Mouse (Mus musculus) ES-E14 (cell line): ENCODE results near the gene Tysnd1. TPM values are rescaled to one million over a fixed set of nuclear protein-coding genes. Genes with fewer than 3 reads are reported as not detected.

Experiments used
- DNase-seq: peaks from one replicate; pipeline ENCODE4 v3.0.0-alpha.2; 2013; ENCODE audit warnings: low read depth, low spot score
- H3K27ac ChIP-seq: 2 replicates; pipeline ENCODE4 v1.5.1; 2012; ENCODE audit warnings: low read depth, mild to moderate bottlenecking, low read length, moderate library complexity, mixed read lengths; ENCODE audit not compliant: poor library complexity, insufficient read depth, severe bottlenecking
- H3K36me3 ChIP-seq: 2 replicates; pipeline ENCODE4 v1.6.1; 2012; ENCODE audit warnings: mild to moderate bottlenecking, low read length, moderate library complexity, mixed read lengths; ENCODE audit not compliant: control insufficient read depth, poor library complexity, insufficient read depth, severe bottlenecking
- H3K4me1 ChIP-seq, 2 experiments: fragments of 150-350 bp in 1 of 2; sonication (generic) in 1 of 2; 2 replicates each; pipeline ENCODE4 v1.6.1; 2012; ENCODE audit warnings: low read length in 2 of 2, mild to moderate bottlenecking in 1 of 2, mixed read lengths in 1 of 2; ENCODE audit not compliant: control insufficient read depth in 2 of 2, insufficient read depth in 2 of 2, poor library complexity in 1 of 2
- H3K4me3 ChIP-seq, 2 experiments: fragments of 150-350 bp in 1 of 2; sonication (generic) in 1 of 2; 2 replicates each; pipeline ENCODE4 v1.5.1; 2012; ENCODE audit warnings: low read length in 2 of 2, low read depth in 1 of 2, mild to moderate bottlenecking in 1 of 2, mixed read lengths in 1 of 2; ENCODE audit not compliant: insufficient read depth in 1 of 2, poor library complexity in 1 of 2, severe bottlenecking in 1 of 2
- H3K9ac ChIP-seq: 2 replicates; pipeline ENCODE4 v1.6.1; 2012; ENCODE audit warnings: low read depth, mild to moderate bottlenecking, low read length, mixed read lengths; ENCODE audit not compliant: poor library complexity, insufficient read depth, severe bottlenecking
- H3K9me3 ChIP-seq: fragments of 150-350 bp; sonication (generic); 2 replicates; pipeline ENCODE4 v1.6.1; 2012; ENCODE audit warnings: low read depth, mild to moderate bottlenecking, low read length; ENCODE audit not compliant: control insufficient read depth, insufficient read depth
- CHD2 ChIP-seq: IDR thresholded peaks from 2 replicates; pipeline ENCODE4 v1.6.1; 2014; ENCODE audit warnings: mild to moderate bottlenecking, low read depth, low read length, inconsistent platforms
- HCFC1 ChIP-seq: IDR thresholded peaks from 2 replicates; pipeline ENCODE4 v1.6.1; 2012; ENCODE audit warnings: low read length, inconsistent platforms, borderline replicate concordance; ENCODE audit not compliant: insufficient read depth
- MAFK ChIP-seq: IDR thresholded peaks from 2 replicates; pipeline ENCODE4 v1.6.1; 2014; ENCODE audit warnings: mild to moderate bottlenecking, low read depth, low read length, inconsistent platforms; ENCODE audit not compliant: insufficient read depth
- ZC3H11A ChIP-seq: IDR thresholded peaks from 2 replicates; pipeline ENCODE4 v1.6.1; 2012; ENCODE audit warnings: low read depth, mild to moderate bottlenecking, inconsistent platforms, low read length, borderline replicate concordance
- ZNF384 ChIP-seq: IDR thresholded peaks from 2 replicates; pipeline ENCODE4 v1.6.1; 2012; ENCODE audit warnings: low read depth, low read length, inconsistent platforms
- in situ Hi-C, 2 experiments: fragments of 600-800 bp; cut with MboI; formaldehyde crosslinking; loops; one replicate each; pipeline ENCODE4 v1.15.1; 2025; ENCODE audit warnings: low sequenced_read_pairs in 2 of 2, inconsistent platforms in 1 of 2; ENCODE audit not compliant: unreplicated experiment in 2 of 2
- total RNA-seq: library from RNA; depleted of rRNA; stranded (reverse); fragments of 300-350 nt; gene quantifications from 2 replicates; pipeline ENCODE4 v1.2.3, GENCODE M21; 2012

Gene Tysnd1
- total RNA-seq, 1 experiment: 33.5 TPM

GRCm38 (mm10) chr10:61730171-61730570, 34.9 kb downstream of the Tysnd1 start:
- Histone ChIP-seq H3K36me3 (no peaks in the 10 kb centered on the region), H3K9ac (no peak overlapping the region), H3K4me1 (peaks cover 0 to 6% of the 10 kb centered on the region in 2 experiments; a peak in 1 of 4 replicates), H3K4me3 (no peak overlapping the region), H3K27ac (no peak overlapping the region), H3K9me3 (no peaks in the 10 kb centered on the region)
- TF ChIP-seq MAFK (no peak), HCFC1 (no peak), CHD2 (no peak), ZNF384 (no peak), ZC3H11A (no peak)
- DNase-seq: no peak
- in situ Hi-C loops: no loop called here

- H3K9me3 ChIP-seq: no peaks in the 10 kb centered on the region
- H3K4me3 ChIP-seq: no peak overlapping the region
- peaks cover 0 to 6% of the 10 kb centered on the region in 2 experiments; a peak in 1 of 4 replicates for H3K4me1 ChIP-seq
- no peak overlapping the region for H3K27ac ChIP-seq
- no peak for TF ChIP-seq ZNF384
- no peak for TF ChIP-seq MAFK
- no peak for TF ChIP-seq HCFC1
- no peak for TF ChIP-seq CHD2
- no peak for TF ChIP-seq ZC3H11A
- in situ Hi-C loops: no loop called here
- no peak overlapping the region for H3K9ac ChIP-seq
- peak; percentile 43 for DNase-seq
- H3K36me3 ChIP-seq: no peaks in the 10 kb centered on the region
Observed at GRCm38 (mm10) chr10:61734377-61734776, 39.1 kb downstream of the Tysnd1 start.

- TF ChIP-seq HCFC1: no peak
- no peak for TF ChIP-seq ZNF384
- no peak for TF ChIP-seq ZC3H11A
- TF ChIP-seq MAFK: no peak
- no peak for TF ChIP-seq CHD2
- no peak overlapping the region for H3K27ac ChIP-seq
- DNase-seq: no peak
- no peaks in the 10 kb centered on the region for H3K9me3 ChIP-seq
- H3K36me3 ChIP-seq: peaks cover 7% of the 10 kb centered on the region; the same call in 1 of the 2 replicates
- no peak overlapping the region for H3K4me3 ChIP-seq
- H3K4me1 ChIP-seq: peaks cover 0 to 6% of the 10 kb centered on the region in 2 experiments; a peak in 1 of 4 replicates
- H3K9ac ChIP-seq: no peak overlapping the region
- in situ Hi-C loops: no loop called here
Observed at GRCm38 (mm10) chr10:61736671-61737078, 41.4 kb downstream of the Tysnd1 start.

GRCm38 (mm10) chr10:61737537-61737936, 42.2 kb downstream of the Tysnd1 start:
- H3K9me3 ChIP-seq: no peaks in the 10 kb centered on the region
- H3K4me1 ChIP-seq: peaks cover 0 to 3% of the 10 kb centered on the region in 2 experiments; a peak in 1 of 4 replicates
- no peak overlapping the region for H3K27ac ChIP-seq
- H3K36me3 ChIP-seq: peaks cover 12% of the 10 kb centered on the region; the same call in 1 of the 2 replicates
- no peak for DNase-seq
- H3K4me3 ChIP-seq: no peak overlapping the region
- in situ Hi-C loops: no loop called here
- no peak overlapping the region for H3K9ac ChIP-seq
- TF ChIP-seq HCFC1 (no peak), MAFK (no peak), ZC3H11A (no peak), ZNF384 (no peak), CHD2 (no peak)

GRCm38 (mm10) chr10:61738126-61738525, 42.8 kb downstream of the Tysnd1 start:
- no peaks in the 10 kb centered on the region for H3K9me3 ChIP-seq
- no peak overlapping the region for H3K27ac ChIP-seq
- no peak overlapping the region for H3K4me3 ChIP-seq
- H3K36me3 ChIP-seq: peaks cover 15% of the 10 kb centered on the region; the same call in 1 of the 2 replicates
- in situ Hi-C loops: no loop called here
- TF ChIP-seq CHD2 (no peak), ZNF384 (no peak), MAFK (no peak), HCFC1 (no peak)
- no peaks in the 10 kb centered on the region; a peak in 1 of 4 replicates for H3K4me1 ChIP-seq
- no peak for DNase-seq
- H3K9ac ChIP-seq: no peak overlapping the region
